Mouse (Mus musculus) 416B (cell line): ENCODE measurements around the gene Sec16a.
A peak's percentile ranks its signal among the peaks of the same experiment; 100 is the strongest.
"Not testable (repeated sequence)": the region's sequence is repeated elsewhere in the genome, so short reads cannot be mapped to it uniquely, and the experiment has no call there.

ENCODE experiments used
- DNase-seq: peaks from one replicate; pipeline ENCODE4 v3.0.0; 2011; ENCODE audit warnings: low read depth

The Sec16a gene

DNA sequence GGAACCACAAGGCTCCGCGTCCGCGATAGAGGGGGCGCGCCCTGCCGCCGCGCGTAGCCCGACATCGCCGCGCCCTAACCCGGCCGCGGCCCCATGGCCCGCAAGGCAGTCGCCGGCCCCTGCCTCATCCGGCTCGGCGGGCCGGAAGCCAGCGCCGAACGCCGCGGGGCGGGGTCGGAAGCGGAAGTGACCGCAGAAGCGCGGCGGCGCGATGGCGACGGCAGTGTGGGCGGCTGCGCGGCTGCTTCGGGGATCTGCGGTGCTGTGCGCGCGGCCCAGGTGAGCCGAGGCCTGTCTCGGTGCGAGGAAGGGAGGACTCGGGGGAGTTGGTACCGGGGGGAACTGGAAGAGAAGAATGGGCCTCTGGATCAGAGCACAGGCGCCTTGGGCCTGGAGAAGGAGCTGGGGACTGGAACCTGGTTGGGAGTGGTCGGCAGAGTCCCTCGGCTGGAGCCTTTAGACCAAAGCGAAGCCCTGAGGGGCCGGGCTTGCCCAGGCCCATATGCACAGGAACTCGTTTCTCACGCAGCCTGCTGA lies 55.8 kb downstream of the Sec16a start, which contains the start of the genes Entr1 and Pmpca:
Gene Entr1 (minus strand): TSS at position 163 of the 537 bp plus-strand sequence.
Gene Pmpca (plus strand): TSS at position 186 of the 537 bp plus-strand sequence.
- peak; percentile 73 for DNase-seq

DNA sequence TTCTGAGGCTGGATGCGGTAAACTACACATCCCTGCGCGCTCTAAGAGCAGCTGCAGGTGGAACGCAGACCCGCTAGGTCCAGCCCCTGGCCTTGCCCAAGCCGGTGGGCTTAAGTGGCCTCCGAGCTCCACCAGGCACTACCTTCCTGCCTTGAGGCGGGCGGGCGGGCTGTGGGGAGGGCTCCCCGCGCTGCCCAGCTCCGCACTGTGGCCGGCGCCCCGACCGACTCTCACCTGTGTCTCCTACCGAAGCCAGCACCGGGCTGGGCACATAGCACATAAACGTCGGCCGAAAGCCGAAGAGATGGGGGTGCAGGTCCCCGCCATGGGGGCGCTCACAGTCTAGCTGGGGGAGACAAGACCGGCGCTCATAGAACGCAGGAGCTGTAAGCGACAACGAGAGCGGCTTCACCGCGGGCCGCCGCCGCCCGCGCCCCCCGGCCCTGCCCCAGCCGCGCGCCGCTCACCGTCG lies 56.3 kb downstream of the Sec16a start:
- DNase-seq = no peak

DNA sequence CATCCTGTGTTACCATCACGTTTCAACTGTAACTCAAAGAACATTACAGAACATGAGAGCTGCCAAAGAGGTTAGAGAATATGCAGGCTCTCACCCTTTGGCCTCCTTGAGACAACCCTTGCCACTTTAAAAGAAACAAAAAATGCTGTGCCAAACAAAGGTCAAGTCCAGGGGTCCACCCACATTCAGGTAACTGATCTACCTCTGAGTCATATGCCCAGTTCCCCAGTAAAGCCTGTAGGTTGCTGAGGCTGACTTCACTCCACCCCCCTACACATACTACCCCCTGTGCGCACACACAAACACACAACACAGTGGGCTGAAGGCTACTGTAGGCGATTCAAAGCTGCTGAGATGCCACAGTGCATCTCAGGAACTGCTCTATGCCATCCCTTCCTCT lies 57.3 kb downstream of the Sec16a start:
- DNase-seq = no peak

DNA sequence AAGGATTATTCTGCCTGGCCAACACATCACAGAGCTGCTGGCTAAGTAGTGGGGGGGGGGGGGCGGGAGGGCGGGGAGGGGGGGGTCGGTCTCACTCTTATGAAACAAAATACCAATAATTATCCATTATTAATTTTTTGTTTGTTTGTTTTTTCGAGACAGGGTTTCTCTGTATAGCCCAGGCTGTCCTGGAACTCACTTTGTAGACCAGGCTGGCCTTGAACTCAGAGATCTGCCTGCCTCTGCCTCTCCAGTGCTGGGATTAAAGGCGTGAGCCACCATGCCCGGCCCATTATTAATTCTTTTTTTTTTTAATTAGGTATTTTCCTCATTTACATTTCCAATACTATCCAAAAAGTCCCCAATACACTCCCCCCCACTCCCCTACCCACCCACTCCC lies 64.1 kb downstream of the Sec16a start:
- DNase-seq = not testable (repeated sequence)

DNA sequence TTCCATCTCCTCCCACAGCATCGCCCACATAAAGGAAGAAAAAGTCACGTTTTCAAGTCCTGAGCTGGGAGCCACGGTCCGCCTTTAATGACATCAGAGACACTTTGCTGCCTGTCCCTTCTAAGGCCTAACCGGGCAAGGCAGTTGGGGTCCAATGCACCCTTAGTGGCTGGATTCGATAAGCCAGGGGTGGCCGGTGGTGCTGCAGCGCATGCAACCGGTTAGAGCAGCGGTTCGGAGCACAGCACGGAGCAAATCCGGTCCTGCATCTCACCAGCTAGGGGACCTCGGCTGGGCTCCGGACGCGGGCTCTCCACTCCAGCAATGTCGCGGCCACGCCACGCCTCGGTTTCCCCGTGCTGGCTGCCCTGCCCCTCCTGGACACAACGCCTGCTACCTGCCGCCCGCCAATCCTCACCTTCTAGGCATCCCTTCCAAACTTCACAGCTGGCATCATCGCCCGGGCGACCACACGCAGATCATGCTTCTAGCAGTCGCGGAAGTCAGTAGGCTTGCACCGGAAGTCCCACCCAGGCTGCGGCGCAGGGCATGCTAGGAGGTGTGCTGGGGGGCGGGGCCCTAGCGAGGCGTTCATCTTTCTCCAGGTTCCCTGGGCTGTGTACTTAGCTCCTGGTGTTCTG lies 64.8 kb downstream of the Sec16a start, which contains the start of gene Snapc4:
Gene Snapc4 (minus strand): TSS at position 523 of the 641 bp plus-strand sequence.
- peak; percentile 85 for DNase-seq

DNA sequence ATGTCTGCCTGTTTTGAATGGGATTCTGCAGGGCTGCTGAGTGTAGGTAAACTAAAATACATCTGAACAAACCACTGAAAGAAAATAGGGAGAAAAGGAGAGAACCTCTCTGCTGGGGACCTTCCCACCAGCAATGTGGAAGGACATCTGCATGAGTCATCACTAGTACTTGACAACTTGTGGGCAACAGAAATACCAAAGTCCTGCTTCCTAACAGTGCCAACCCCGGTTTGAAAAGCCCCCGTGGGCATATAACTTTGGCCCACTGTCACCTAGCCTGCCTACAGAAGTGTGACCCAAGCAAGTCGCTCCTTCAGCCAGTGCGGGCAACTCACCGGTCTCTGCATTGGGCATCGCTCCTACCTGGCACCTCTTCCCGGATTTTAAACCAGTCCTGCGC lies 72.6 kb downstream of the Sec16a start:
- DNase-seq = no peak

DNA sequence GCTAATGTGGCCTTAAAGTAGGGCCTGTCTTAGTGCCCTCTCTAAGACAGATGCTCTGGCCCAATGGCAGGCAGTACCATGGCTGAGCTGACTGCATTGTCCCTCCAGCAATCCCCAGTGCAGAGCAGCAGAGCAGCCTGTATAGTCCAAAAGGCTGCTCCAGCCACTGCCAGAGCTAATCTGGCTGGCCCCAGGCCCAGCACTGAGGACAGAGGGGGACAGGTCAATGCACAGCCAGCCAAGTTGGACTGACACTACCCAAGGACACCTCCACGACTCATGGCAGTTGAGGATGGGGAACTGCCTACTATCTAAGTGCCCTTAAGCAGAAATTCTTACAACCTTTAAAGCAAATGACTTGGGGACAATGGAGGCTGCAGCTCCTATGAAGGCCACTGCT lies 76.4 kb downstream of the Sec16a start:
- no peak for DNase-seq

DNA sequence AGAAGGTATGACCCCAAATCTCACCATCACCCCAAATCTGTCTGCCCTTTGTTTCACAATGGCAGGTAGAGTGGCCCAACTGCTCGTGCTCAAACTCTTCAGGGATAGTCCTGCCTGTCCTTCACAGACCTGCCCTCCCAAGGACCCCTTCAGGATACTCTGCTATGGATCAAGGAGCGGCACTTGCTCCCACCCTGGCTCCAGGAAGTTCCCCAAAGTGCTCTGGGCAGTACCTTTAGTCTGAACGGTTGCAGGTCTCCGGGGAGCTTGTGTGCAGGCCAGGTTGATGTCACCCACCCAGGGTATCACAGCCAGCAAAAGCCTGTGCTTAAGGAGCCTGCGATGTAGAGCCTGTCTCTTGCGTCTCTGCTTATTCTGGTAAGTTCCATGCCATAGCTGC lies 77.1 kb downstream of the Sec16a start:
- DNase-seq = no peak

DNA sequence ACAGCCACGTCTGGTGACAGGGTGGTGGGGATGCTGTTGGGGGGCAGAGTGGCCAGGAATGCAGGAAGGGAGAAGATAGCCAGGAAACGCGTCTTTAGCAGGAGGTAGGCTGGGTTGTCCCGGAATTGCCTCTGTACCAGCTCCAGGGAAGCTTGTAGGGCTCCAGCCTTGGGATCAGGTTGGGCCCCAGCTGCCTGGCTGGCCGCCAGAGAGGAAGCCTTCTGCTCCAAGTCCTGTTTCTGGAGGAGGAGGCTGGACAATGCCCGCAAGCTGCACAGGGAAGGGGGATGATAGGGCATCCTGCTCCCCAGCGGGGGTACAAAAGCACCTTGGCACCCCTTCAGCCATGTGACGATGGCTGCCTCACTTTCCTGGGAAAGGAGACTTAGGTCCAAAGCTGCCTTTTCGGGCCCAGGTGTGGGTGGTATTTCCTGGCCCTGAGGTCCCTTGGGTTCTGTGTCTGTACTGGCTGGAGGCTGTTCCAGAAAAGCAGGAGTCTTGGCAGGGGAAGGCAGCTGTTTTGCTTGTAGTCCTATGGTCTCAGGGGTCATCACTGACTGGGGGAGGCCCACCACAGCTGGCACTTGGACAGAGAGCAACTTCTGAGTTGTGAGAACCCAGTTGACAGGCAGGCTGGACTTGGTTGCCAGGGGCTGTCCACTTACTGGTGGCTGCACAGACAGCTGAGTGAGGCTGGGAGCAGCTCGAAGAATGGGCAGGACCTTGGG lies 80.1 kb downstream of the Sec16a start:
- DNase-seq = no peak

DNA sequence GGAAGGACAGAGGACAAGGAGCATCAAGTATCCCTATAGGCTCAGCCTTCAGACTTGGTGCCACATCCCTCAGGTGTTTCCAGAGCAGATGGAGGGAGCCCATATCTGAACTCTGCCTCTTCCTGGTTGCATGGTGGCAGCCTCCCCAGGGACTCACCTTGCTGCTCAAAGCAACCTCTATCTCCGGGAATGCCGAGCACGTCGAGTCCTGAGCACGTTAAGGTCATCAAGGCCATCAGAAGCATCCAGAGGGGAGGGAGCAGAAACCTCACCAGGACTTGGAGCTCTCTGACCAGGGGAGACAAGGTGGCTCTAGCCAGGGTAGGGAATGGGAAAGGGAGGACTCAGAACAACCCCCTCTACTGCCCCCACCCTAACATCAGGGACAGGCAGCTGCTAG lies 81.5 kb downstream of the Sec16a start:
- DNase-seq = no peak

DNA sequence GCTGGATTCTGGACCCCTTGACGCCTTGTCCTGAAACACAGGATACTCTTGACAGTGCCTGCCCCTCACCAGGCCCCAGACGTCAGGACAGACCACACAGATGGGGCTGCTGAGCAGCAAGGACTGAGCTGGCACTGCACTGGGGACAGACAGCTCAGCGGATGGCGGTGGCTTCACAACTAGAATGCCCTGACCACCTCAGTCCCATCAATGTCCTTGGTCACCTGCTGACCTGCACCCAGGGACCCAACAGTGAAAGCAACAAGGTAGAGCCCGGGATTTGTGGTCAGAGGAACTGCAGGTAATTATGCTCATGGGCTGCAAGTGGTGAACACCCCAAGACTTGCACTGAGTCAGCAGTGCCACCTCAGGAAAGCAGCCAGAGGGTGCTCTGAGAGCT lies 82.0 kb downstream of the Sec16a start:
- no peak for DNase-seq

DNA sequence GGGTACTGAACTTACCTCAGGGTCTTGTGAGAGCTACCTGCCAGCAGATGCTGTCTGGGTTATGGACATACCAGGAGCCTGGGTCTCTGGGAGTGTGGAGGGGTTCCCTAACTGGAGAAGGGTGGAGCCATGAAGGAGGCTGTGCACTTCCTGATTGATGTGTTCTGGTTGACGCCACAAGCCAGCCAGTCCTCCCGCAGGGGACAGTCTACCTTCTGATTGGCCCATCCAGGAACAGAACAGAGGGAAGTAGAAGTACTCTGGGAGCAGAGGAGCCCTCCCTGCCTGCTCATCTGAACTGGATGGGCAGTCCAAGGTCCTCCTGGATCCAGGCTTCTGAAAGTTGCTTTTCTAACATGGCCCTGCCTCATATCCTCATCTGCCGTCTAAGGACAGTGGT lies 84.2 kb downstream of the Sec16a start, which contains the start of gene Card9:
Gene Card9 (minus strand): TSS at position 147 of the 400 bp plus-strand sequence.
- DNase-seq = peak; percentile 84

DNA sequence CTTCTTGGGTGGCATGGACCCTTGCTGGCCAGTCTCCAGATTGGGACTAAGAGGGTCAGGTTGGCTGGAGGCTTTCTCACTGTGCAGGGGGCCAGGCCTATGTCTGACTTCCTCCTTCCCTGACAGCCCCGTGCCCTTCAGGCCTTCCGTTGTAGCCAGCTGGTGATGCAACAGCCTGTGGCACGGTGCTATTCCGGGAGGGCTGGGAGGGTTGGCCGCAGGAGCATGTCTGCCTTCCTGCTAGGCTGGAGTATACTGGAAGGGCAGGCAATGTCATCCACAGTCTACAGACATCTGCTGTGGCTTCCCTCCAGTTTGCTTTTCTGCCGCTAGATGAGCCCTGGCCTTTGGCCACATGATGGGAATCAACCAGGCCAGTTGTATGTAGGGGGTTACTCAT lies 85.0 kb downstream of the Sec16a start:
- peak; percentile 82 for DNase-seq
